Mouse (Mus musculus): ENCODE results near the gene Ppp1r12b.
A peak's percentile ranks its signal among the peaks of the same experiment; 100 is the strongest.

Ppp1r12b gene

GRCm38 (mm10) chr1:134940863-134941262 lies 14.9 kb downstream of the Ppp1r12b start:
- DNase-seq (ENCODE audit: low spot score), result no peak

GRCm38 (mm10) chr1:134938233-134938632 lies 17.5 kb downstream of the Ppp1r12b start:
- DNase-seq (ENCODE audit: low spot score), result no peak

GRCm38 (mm10) chr1:134936335-134936734 lies 19.4 kb downstream of the Ppp1r12b start:
- no peak for DNase-seq (ENCODE audit: low spot score)

- DNase-seq (ENCODE audit: low spot score), result peak; percentile 5
These were observed 23.3 kb downstream of the Ppp1r12b start for GRCm38 (mm10) chr1:134932431-134932830.

GRCm38 (mm10) chr1:134919010-134919409 lies 36.7 kb downstream of the Ppp1r12b start:
- no peak for DNase-seq (ENCODE audit: low spot score)

- no peak for DNase-seq (ENCODE audit: low spot score)
These were observed 40.3 kb downstream of the Ppp1r12b start for GRCm38 (mm10) chr1:134915421-134915820.

- DNase-seq (ENCODE audit: low spot score), result no peak
These were observed 42.2 kb downstream of the Ppp1r12b start for GRCm38 (mm10) chr1:134913535-134913934.

GRCm38 (mm10) chr1:134911892-134912291 lies 43.9 kb downstream of the Ppp1r12b start:
- DNase-seq (ENCODE audit: low spot score), result no peak

- DNase-seq (ENCODE audit: low spot score), result no peak
These were observed 45.7 kb downstream of the Ppp1r12b start for GRCm38 (mm10) chr1:134910037-134910436.

- DNase-seq (ENCODE audit: low spot score), result no peak
These were observed 46.3 kb downstream of the Ppp1r12b start for GRCm38 (mm10) chr1:134909442-134909841.

GRCm38 (mm10) chr1:134902051-134902619 lies 53.6 kb downstream of the Ppp1r12b start:
- no peak for DNase-seq (ENCODE audit: low spot score)

GRCm38 (mm10) chr1:134896008-134896407 lies 59.7 kb downstream of the Ppp1r12b start:
- DNase-seq (ENCODE audit: low spot score), result no peak

GRCm38 (mm10) chr1:134894803-134895202 lies 60.9 kb downstream of the Ppp1r12b start:
- no peak for DNase-seq (ENCODE audit: low spot score)

GRCm38 (mm10) chr1:134891916-134892315 lies 63.8 kb downstream of the Ppp1r12b start:
- DNase-seq (ENCODE audit: low spot score), result no peak

- DNase-seq (ENCODE audit: low spot score), result no peak
These were observed 66.1 kb downstream of the Ppp1r12b start for GRCm38 (mm10) chr1:134889629-134890028.

GRCm38 (mm10) chr1:134875800-134876199 lies 79.9 kb downstream of the Ppp1r12b start:
- DNase-seq (ENCODE audit: low spot score), result no peak

GRCm38 (mm10) chr1:134872678-134873077 lies 83.1 kb downstream of the Ppp1r12b start:
- DNase-seq (ENCODE audit: low spot score), result no peak

GRCm38 (mm10) chr1:134866426-134866825 lies 89.3 kb downstream of the Ppp1r12b start:
- DNase-seq (ENCODE audit: low spot score), result no peak

- DNase-seq (ENCODE audit: low spot score), result no peak
These were observed 90.2 kb downstream of the Ppp1r12b start for GRCm38 (mm10) chr1:134865552-134865951.

- peak; percentile 62 for DNase-seq (ENCODE audit: low spot score)
These were observed 95.2 kb downstream of the Ppp1r12b start for GRCm38 (mm10) chr1:134860538-134860937.

GRCm38 (mm10) chr1:134858344-134859053 lies 97.2 kb downstream of the Ppp1r12b start:
- peak; percentile 22 for DNase-seq (ENCODE audit: low spot score)

GRCm38 (mm10) chr1:134854325-134854982 lies 101.3 kb downstream of the Ppp1r12b start:
- DNase-seq (ENCODE audit: low spot score), result peak; percentile 88

- no peak for DNase-seq (ENCODE audit: low spot score)
These were observed 102.9 kb downstream of the Ppp1r12b start for GRCm38 (mm10) chr1:134852797-134853196.
